Mouse (Mus musculus) layer of hippocampus, adult 9-10 months (tissue): ENCODE results near the gene Cpsf3.

ENCODE experiments used
- DNase-seq: peaks from one replicate; pipeline ENCODE4 v3.0.0; 2022; ENCODE audit warnings: low spot score

Gene Cpsf3

DNA sequence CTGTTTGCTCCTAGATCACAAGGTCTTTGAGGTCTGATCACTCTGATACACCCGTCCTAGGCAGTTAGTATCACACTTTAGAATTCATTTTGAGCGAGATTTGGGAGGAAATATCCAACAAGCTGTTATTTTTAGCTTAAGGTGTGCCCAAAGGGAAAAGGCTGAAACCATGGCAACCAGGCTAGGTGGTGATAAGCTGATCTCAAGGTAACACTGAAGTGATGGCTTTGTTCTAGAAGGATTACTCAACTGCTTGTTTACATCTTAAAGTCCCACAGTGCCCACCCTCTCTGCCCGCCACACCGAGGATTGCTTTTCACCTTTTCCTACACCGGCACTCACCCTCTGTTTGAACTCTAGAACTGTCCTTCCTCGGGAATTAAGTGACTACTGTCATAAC is 4.5 kb downstream of the Cpsf3 start:
- no peak for DNase-seq

DNA sequence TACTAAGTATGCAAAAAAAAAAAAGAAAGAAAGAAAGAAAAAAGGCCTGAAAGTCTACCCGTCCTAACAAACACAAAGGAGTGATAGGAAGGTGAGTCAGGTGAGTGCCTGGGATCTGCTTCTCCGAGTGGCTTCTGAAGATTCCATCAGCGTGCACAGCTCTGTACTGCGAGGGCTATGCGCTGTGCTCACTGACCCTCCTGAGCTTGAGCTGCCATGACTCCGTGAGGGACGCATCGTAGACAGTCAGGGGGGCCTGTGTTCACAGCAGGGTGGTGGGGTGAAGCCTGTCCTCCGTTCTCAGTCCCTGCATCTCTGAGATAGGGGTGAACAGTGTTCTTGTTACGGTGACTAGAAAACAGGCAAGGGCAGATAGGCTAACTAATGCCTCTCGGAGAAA is 13.7 kb downstream of the Cpsf3 start:
- no peak for DNase-seq

DNA sequence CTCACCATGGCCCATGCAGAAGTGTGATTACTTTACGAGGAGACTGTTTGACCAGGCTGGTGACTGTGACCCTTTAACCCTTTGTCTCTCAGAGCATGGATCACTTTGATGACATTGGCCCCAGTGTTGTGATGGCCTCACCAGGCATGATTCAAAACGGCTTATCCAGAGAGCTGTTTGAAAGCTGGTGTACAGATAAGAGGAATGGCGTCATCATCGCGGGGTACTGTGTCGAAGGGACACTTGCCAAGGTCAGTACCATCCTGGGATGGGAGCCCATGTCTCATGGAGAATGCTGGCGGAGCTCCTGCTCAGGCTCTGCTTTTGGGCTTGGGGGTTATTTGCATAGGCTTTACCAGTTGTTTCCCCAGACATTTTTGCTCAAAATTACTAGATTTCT is 16.1 kb downstream of the Cpsf3 start:
- no peak for DNase-seq

DNA sequence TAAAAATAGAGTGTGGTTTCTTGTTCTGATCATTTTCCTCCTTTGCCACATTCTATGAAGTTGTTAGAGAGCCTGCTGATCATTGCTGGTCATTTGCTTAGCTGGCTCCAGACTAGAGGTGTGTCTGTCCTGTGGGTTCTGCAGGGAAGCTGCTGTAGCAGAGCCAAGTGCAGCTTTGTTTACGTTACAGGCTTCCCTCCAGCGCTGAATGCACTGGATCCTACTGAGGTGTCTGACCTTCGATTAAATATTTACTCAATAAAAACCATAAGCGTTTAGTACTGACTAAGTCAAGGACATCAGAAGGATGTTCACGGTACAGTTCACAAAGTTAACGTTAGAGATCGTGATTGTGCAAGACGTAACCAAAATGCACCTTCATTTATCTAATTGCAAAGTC is 16.7 kb downstream of the Cpsf3 start:
- no peak for DNase-seq

DNA sequence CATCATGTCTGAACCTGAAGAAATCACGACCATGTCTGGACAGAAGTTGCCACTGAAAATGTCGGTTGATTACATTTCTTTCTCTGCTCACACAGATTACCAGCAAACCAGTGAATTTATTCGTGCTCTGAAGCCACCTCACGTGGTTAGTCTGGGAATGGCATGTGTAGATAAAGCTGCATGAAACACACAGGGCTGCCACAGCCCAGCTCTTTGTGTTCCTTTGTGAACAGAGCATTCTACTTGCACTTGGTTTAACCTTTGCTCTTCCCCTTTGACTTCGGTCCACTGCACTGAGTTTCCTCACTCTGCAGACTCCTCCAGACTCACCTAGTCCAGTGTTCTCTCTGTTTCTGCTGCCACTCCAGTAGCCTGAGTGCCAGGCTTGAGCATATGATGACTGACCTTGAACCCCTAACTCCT is 17.2 kb downstream of the Cpsf3 start:
- no peak for DNase-seq

DNA sequence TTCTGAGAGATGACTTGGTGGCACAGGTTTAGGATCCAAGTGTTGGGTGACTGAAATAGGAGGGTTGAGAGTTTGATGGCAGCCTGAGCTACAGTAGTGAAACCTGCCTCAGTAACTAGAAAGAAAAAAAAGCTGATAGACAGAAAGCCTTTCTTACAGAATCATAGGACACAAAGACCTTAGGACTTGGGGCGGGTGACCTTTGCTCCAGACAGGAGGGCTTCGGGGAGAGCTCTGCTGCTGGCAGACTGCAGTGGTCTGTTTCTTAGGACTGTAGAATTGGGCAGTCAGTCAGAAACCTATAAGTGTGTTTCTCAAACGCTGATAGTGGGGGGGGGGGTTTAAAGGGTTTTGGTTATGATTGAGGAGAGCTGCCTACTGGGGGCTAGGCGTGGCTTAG is 20.6 kb downstream of the Cpsf3 start:
- no peak for DNase-seq

DNA sequence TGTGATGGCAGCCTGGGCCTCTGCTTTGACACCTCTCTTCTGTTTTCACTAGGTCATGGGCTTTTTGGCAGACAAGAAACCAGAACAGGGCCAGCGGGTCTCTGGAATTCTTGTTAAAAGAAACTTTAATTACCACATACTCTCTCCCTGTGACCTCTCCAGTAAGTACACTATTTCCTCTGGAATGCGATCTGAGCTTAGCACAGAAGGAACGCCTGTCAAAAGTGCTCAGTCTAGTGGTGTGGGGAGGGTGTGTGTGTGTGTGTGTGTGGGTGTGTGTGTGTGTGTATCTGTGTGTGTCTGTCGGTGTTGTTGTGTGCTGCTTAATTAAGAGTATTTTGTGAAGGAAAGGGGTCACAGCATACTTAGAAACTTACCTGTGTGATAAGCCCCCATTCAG is 21.5 kb downstream of the Cpsf3 start:
- DNase-seq, result no peak

DNA sequence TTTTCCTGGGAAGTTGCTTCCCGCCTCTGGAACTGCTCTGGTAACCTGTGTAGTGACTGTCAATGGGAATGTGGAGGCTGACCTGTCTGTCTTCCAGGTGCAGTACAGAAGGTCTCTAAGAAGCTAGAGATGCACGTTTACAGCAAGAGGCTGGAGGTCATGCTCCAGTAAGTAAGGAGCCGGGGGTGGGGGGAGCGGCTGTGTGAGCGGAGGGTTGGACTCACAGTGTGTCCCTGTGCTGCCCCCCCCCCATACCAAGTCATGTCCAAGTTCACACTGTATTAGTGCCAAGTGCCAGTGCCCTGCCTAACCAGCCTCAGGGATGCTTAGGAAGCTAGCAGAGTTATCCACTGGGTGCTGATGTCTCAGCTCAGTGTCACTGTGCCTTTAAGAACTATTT is 27.0 kb downstream of the Cpsf3 start:
- DNase-seq, result no peak

DNA sequence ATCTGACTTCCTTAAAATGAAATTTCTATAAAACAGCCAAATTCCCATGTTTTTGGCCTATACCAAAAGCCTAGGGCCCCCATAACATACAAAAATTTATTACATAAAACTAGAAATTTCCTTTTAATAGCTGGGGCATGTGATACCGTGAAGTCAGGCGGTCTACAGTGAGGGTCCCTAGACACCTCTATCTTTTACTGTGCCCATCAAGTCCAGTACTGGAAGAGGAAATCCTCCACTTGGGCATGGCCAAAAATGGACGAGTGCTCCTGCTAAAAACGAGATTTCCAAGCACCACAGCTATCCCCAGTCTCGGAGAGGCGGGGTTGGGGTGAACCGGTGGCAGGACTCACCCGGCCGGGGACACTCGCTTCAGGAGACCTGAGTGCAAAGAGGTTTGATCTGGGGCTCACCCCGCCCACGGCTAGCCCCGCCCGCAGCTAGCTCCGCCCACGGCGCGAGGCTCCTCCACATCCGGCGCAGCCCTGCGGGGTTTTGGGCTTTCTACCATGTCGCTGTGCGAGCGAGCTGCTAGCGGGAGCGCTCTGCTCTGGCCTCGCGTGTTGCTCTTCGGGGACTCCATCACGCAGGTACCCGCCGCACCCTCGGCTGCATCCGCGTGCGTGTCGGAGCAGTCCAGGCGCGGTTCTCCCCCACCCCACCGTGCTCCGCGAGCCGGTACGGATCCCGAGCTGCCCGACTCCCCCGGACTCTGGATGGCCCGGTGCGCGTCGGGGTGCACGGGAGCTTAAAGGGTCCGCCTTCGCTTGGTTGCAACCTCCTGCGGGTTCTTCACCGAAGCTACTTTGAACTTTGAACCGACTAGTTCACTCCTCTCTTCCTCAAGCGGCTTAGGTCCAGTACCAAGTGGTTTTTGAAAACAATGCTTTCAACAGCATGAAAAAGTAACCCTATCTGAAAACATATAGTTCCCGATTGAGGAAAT is 31.0 kb downstream of the Cpsf3 start, which contains the start of gene Iah1:
Gene Iah1, plus strand, starts transcription at position 467 of the 946 bp plus-strand sequence.
- DNase-seq, result peak; percentile 26

DNA sequence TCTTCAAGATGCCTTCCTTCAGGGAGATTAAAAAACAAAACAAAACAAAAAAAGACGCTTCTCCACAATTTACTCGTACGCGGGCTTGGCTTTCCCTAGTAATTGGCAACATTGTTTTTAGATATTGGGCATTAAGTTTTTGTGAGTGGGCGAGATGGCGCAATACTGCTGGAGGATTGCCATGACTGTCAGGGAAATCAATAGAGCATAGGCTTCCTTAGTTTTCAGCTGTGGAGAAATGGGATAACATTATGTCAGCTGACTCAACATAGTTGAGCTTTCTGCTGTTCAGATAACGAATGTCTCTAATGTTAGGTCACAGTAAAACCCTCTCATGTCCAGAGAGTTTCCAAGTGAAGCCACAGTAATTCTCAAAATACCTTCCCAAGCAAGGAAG is 31.7 kb downstream of the Cpsf3 start:
- peak; percentile 42 for DNase-seq

DNA sequence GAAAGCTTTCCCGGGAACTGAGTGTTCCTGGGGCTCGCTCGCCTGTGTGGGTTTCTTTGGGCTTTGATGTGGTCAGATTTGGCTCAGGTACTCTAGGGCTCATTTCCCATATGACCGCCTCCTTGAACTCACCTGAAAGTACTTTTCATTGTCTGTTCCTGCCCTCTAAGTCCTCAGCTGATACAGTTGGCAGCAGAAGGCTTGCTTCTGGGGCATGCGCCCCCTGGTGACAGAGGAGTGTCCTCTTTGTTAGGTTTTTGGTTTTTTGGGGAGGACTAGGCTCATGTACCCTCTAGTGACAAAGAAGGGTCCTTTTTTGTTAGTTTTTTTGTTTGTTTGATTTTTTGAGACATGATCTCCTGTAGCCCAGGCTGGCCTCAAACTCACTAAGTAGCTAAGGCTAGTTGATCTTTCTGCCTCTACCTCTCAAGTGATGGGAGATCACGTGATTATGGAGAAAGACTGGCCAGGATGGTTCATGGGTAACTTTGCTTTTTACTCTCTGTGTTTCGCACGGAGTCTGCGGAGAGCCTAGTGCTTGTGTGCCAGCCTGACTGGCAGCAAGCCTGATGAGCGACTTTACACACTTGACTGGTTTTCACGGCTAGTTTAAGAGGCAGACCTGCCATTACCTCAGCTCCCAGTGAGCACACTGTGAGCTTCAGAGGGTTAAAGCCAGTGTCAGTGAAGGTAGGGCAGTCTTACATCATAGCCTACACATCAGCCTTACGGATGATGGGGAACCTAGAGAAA is 33.1 kb downstream of the Cpsf3 start:
- no peak for DNase-seq

DNA sequence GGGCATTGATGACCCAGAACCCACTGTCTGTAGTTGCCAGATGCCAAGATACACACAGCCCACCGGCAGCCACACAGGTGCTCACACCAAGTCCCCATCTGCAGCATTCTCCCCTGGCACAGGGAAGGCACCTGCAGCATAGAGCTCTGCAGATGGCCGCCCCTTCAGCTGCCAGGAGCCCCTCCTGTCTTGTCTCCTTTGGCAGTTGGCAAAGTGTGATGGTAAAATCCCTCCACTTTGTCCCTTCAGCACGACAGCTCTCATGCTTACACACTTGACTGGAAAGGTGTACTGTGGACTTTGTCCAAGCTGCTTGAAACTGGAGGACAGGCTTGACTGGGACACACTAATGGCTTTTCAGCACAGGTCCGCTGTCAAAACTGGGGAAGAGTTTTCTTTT is 35.1 kb downstream of the Cpsf3 start:
- no peak for DNase-seq

DNA sequence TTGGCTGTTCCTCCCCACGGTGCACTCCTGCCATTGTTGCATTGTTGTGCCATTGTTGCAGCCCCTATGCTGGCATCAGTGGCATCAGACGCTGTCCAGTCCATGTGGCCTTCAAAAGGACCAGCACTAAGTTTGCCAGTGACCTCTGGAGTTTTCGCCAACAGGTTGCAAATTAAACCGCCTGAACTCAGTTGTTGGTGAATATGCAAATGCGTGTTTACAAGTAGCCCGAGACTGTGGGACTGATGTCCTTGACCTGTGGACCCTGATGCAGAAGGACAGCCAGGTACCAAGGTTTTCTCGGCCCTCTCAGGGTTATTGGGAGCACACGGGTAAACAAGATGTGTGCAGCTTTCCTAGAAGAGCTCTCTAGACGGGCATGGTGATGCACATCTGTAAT is 36.0 kb downstream of the Cpsf3 start:
- DNase-seq, result no peak

DNA sequence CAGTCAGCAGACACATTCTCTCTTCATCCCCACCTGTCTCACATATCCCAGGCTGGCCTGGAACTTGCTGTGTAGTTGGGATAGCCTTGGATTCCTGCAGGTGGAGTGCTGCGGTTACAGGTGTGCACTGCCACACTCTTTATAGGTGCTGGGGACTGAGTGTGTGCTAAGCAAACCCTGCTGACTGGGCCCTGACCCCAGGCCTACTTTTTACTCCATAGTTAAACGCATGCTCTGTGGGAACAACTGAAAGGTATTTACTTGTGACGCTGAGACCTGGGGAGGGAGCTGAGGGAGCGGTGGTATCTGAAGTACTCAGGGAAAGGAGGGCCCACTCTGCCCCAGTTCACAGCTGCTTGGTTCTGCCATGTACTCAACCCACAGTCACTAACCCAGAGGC is 37.1 kb downstream of the Cpsf3 start:
- no peak for DNase-seq

DNA sequence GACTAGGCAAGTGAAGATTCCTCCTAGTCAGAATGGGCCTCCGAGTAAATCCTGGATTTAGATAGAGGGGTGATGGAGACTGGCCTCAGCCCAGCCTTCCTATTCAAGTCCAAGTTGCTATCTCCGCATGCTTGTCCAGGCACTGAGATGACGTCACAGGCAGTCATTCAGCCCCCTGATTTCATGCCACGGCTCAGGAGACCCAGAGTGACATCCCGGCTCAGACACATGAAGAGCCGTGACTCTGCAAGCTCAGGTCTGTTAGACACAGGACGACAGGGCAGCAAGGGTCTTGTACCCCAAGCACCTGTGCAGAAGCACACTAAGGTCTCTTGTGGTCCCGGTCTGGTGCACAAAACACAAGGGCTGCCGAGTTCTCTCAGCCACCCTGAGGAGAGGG is 37.7 kb downstream of the Cpsf3 start:
- no peak for DNase-seq

DNA sequence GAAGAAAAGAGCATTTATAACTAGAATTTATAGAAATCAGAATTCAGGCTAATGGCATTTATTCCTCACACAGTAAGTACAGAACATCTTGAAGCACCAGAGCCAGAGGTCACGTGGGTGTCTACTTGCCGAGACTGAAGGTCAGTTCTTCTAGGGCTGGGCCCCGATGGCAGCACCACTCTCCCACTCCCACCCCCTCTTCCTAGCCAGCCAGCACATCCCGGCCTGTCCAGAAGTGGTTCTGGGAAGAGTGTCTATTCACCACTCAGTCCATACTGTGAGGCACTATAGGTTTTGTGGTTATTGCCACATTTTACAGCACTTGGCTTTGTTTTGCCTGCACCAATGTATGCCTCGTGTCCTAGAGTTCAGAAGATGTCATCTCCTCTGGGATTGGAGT is 38.9 kb downstream of the Cpsf3 start:
- no peak for DNase-seq

DNA sequence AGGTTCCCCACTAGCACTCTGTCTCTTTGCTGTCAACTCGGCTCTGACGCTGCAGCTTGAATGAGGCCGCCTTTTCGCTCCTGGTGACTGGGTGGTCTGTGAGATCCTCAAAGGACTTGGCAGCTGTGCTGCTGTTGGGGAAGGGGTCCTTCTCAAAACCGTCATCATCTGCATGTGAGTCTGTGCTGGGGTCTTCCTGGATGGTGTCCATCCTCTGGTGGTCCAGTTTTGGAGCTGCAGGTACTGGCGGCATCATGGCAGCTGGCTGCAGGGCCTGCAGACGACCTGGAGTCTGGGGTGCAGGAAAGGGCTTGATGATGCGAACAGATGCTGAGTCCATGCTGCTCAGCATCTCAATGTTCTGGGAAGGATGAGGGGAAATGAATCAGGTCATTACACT is 40.1 kb downstream of the Cpsf3 start:
- DNase-seq, result no peak

DNA sequence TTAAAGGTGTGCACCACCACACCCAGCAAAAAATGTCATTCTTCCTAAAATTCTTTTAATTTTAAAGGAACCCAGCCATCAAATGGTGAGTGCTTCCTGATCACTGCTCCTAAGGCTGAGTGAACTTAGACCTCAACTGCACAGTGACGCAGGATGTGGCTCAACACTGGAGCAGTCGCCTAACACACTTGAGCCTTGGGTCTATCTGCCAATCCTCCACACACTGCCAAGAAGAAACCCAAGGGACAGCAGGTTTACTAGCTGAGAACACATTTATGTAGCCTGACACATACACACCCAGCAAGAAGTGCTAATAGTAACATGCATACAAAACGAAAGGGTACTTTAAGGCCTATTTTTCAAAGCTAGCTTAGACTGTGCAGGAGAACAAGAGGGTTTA is 41.1 kb downstream of the Cpsf3 start:
- no peak for DNase-seq

DNA sequence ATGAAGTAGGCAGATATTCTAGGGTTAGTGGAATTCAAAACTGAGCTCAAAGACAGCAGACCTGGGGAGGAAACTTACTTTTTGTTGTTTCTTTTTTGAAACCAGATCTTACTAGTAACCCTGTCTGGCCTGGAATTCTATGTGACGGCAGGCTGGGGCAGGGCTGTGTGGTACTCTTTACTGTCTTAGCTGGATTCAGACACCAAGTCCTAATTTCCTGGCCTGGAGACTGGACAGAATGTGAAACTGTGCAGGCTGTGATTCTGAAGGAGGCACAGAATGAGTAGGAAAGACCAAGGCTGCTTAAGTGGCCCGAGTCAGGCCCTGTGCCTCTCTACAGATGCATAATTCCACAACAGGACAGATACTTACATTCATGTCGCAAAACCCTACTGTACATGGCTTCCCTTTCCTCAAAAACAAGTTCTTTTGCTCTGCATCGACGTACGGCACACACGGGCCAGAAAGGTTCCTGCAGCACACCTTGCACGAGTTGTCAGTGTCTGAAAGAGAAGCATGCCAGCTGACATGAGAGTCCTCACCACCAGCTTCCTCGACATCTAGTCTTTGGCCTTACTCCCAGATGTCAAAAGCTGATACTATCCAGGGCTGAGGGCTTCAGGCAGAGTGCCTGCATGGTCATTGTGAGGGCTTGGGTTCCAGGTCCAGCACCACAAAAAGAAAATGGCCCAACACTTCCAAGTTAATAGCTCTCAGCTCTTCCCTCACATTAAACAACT is 44.6 kb downstream of the Cpsf3 start:
- no peak for DNase-seq

DNA sequence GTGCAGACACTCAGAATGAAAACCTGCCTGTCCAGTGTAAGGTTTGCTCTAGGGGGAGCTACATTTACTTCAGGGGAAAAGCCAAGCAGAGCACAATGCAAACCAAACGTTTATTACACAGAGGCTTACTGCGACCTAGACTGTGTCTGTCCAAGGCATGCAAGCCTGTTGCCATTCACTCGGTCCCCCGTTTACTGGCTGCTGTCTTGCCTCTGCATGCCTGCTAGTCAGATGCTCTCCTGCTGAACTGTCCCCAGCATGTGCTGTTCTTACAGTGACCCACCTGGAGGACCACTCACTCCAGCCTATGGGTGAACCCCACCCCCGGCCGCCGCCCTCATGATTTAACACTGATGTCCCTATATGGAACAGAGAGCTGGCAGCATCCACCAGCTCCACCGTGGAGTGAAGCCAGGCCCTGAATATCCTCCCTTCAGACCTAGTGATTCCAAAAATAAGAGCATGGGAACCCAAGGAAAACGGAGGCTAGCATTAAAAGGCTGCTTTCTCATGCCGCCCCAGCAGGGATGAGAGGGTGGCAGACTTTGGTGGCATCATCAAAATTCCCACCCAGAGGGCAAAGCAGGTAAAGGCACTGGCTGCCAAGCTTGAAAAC is 45.9 kb downstream of the Cpsf3 start:
- no peak for DNase-seq

DNA sequence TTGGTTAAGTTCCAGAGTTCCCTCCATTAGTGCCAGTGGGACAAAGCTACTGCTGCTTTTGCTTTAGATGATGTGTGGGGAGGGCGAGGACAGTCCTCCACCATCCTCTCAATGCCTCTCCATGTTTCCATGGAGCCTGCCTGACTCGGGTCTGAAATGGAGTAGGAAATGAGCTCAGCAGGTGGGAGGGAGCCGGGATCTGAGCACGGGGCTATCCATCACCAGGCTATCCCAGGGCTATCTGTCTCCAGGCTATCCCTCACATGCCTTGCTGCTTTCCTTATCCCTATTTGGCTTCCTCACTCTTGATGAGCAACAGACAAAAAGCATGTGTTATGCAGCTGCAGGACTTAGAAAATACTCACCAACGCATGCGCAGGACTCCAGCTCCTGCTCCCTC is 46.5 kb downstream of the Cpsf3 start:
- DNase-seq, result no peak

DNA sequence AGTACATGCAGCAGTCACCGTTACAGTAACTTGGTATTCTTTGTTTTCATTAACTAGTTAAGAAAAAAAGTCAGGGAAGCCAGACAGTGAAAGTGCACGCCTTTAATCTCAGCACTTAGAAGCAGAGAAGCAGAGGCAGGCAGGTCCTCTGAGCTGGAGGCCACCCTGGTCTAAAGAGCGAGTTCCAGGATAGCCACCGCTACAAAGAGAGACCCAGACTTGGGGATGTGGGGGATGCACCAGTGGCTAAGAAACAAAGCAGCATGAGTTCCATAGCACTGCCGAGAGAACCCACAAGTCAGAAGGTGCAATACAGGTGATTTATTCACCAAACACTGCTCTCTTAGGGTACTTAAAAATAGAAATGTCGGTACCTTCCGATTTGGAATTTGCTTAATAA is 47.8 kb downstream of the Cpsf3 start:
- DNase-seq, result no peak
